ENCODE assay signal across 8 mouse cellular contexts in genomic region chr1:181853081-181853736, GRCm38 (mm10). TPM values are rescaled to one million over a fixed set of nuclear protein-coding genes. Genes with fewer than 3 reads are reported as not detected.
DNase-seq lines count a peak whose midpoint lies in the region; ATAC-seq lines count a peak whose summit lies in the region.

No protein-coding gene starts in this region.

- H3K9me3 ChIP-seq in embryonic facial prominence, embryonic 15.5 days (replicated peaks): no peaks in the 10 kb centered on the region
- H3K9me3 ChIP-seq in hindbrain, embryonic 10.5 days: no peaks in the 10 kb centered on the region
- no peaks in the 10 kb centered on the region for H3K9me3 ChIP-seq in limb, embryonic 13.5 days
- H3K9me3 ChIP-seq in midbrain, embryonic 14.5 days (ENCODE audit: control insufficient read depth, low read length): no peaks in the 10 kb centered on the region

- DNase-seq in ES-CJ7 (ENCODE audit: low read depth, low spot score): peak; percentile 80
- DNase-seq in hindbrain, embryonic 10.5 days (ENCODE audit: low spot score): no peak
- no peak for DNase-seq in midbrain, embryonic 14.5 days
- DNase-seq in thymus, postnatal 0 days (ENCODE audit: low spot score): peak; percentile 97
- no peak for DNase-seq in cerebellum, adult 9-10 months
- no peak for DNase-seq in ovary, postnatal 10 days (ENCODE audit: low spot score)

- H3K4me2 ChIP-seq in embryonic facial prominence, embryonic 15.5 days (replicated peaks): peak overlapping the region; percentile 37
- peak overlapping the region; percentile 57 for H3K4me2 ChIP-seq in limb, embryonic 13.5 days (replicated peaks)
- H3K4me2 ChIP-seq in midbrain, embryonic 14.5 days (ENCODE audit: low read length): peak overlapping the region; percentile 28

- no peaks in the 10 kb centered on the region for H3K36me3 ChIP-seq in embryonic facial prominence, embryonic 15.5 days
- H3K36me3 ChIP-seq in hindbrain, embryonic 10.5 days: no peaks in the 10 kb centered on the region
- H3K36me3 ChIP-seq in limb, embryonic 13.5 days: no peaks in the 10 kb centered on the region
- H3K36me3 ChIP-seq in midbrain, embryonic 14.5 days (ENCODE audit: control insufficient read depth, insufficient read depth, low read length): no peaks in the 10 kb centered on the region

- 0 out of 2 replicates have a peak, but pooled peaks cover 8% of the 10 kb centered on the region for H3K4me1 ChIP-seq in embryonic facial prominence, embryonic 15.5 days
- H3K4me1 ChIP-seq in hindbrain, embryonic 10.5 days (replicated peaks): peaks cover 13% of the 10 kb centered on the region
- H3K4me1 ChIP-seq in limb, embryonic 13.5 days: peaks cover 22% of the 10 kb centered on the region
- no peaks in the 10 kb centered on the region for H3K4me1 ChIP-seq in midbrain, embryonic 14.5 days (ENCODE audit: control insufficient read depth, insufficient read depth, low read length)

- no peak for ATAC-seq in embryonic facial prominence, embryonic 15.5 days (ENCODE audit: insufficient number of reproducible peaks, low FRiP score, low TSS enrichment, low read depth)
- ATAC-seq in limb, embryonic 13.5 days (ENCODE audit: low FRiP score, low read depth): peak; percentile 24; the same call in 1 of the 2 replicates
- ATAC-seq in midbrain, embryonic 14.5 days (ENCODE audit: low FRiP score, low TSS enrichment): no peak

- no peaks in the 10 kb centered on the region for H3K27me3 ChIP-seq in embryonic facial prominence, embryonic 15.5 days
- H3K27me3 ChIP-seq in hindbrain, embryonic 10.5 days (ENCODE audit: insufficient read depth, poor library complexity, severe bottlenecking): peaks cover 5% of the 10 kb centered on the region; the same call in 1 of the 2 replicates
- H3K27me3 ChIP-seq in limb, embryonic 13.5 days: 0 out of 2 replicates have a peak, but pooled peaks cover 5% of the 10 kb centered on the region
- no peaks in the 10 kb centered on the region for H3K27me3 ChIP-seq in midbrain, embryonic 14.5 days (ENCODE audit: control insufficient read depth, insufficient read depth, low read length)

- H3K27ac ChIP-seq in embryonic facial prominence, embryonic 15.5 days (replicated peaks): peak overlapping the region; percentile 13; the same call in 1 of the 2 replicates
- no peak overlapping the region; the same call in 1 of the 2 replicates for H3K27ac ChIP-seq in hindbrain, embryonic 10.5 days
- H3K27ac ChIP-seq in limb, embryonic 13.5 days: no peak overlapping the region
- no peak overlapping the region for H3K27ac ChIP-seq in midbrain, embryonic 14.5 days (replicated peaks; ENCODE audit: low read depth, low read length)

- 7% methylated on average over 21 of the region's 21 CpGs for WGBS in embryonic facial prominence, embryonic 15.5 days
- WGBS in hindbrain, embryonic 10.5 days: 13% methylated on average over 21 of the region's 21 CpGs
- WGBS in limb, embryonic 13.5 days: 10% methylated on average over 21 of the region's 21 CpGs
- 13% methylated on average over 21 of the region's 21 CpGs for WGBS in midbrain, embryonic 14.5 days

- H3K4me3 ChIP-seq in embryonic facial prominence, embryonic 15.5 days (replicated peaks): peak overlapping the region; percentile 25
- H3K4me3 ChIP-seq in hindbrain, embryonic 10.5 days: peak overlapping the region; percentile 29; the same call in 1 of the 2 replicates
- peak overlapping the region; percentile 21; the same call in 1 of the 2 replicates for H3K4me3 ChIP-seq in limb, embryonic 13.5 days
- H3K4me3 ChIP-seq in midbrain, embryonic 14.5 days (replicated peaks; ENCODE audit: low read depth, low read length): no peak overlapping the region

- H3K9ac ChIP-seq in embryonic facial prominence, embryonic 15.5 days: no peak overlapping the region
- H3K9ac ChIP-seq in limb, embryonic 13.5 days: peak overlapping the region; percentile 43; the same call in 1 of the 2 replicates
- no peak overlapping the region for H3K9ac ChIP-seq in midbrain, embryonic 14.5 days (replicated peaks; ENCODE audit: low read length)

RNA-seq across cellular contexts. Expression of gene Lbr, which starts 10.4 kb away (rescaled TPM):
- polyA plus RNA-seq in embryonic facial prominence, embryonic 15.5 days (2015; fragmentation: Nextera tagmentation; extraction: Ambion mirVana): 83.3 and 88.8 TPM in 2 replicates
- polyA plus RNA-seq in hindbrain, embryonic 10.5 days (2016; fragmentation: Nextera tagmentation; extraction: Ambion mirVana): 135 and 189 TPM in 2 replicates
- polyA plus RNA-seq in limb, embryonic 13.5 days (2015; fragmentation: Nextera tagmentation; extraction: Ambion mirVana): 110 and 114 TPM in 2 replicates
- 28.1 and 43.3 TPM in 2 replicates for polyA plus RNA-seq in midbrain, embryonic 14.5 days (2014; fragmentation: Nextera tagmentation; extraction: Ambion mirVana)
- polyA plus RNA-seq in thymus, postnatal 0 days (2015; fragmentation: Nextera tagmentation; extraction: Ambion mirVana): 352 and 361 TPM in 2 replicates

Comparison
In these comparisons a context has a peak if more than half of its experiments do, and no peak if none do; other contexts are left out.
1. DNase-seq: peak in ES-CJ7 (single experiment) and thymus, postnatal 0 days (single experiment); none in hindbrain, embryonic 10.5 days (single experiment), midbrain, embryonic 14.5 days (single experiment), cerebellum, adult 9-10 months (single experiment) and ovary, postnatal 10 days (single experiment).
2. Peak in every context shown above with its lines, with median percentiles within 50 percentile points of each other: H3K4me2 ChIP-seq.